Mouse (Mus musculus): ENCODE measurements around the gene Csrnp3. TPM values are rescaled to one million over a fixed set of nuclear protein-coding genes. Genes with fewer than 3 reads are reported as not detected.

Csrnp3 gene
- polyA plus RNA-seq, 1 experiment from 2014 or later, result 1.2 TPM

DNA sequence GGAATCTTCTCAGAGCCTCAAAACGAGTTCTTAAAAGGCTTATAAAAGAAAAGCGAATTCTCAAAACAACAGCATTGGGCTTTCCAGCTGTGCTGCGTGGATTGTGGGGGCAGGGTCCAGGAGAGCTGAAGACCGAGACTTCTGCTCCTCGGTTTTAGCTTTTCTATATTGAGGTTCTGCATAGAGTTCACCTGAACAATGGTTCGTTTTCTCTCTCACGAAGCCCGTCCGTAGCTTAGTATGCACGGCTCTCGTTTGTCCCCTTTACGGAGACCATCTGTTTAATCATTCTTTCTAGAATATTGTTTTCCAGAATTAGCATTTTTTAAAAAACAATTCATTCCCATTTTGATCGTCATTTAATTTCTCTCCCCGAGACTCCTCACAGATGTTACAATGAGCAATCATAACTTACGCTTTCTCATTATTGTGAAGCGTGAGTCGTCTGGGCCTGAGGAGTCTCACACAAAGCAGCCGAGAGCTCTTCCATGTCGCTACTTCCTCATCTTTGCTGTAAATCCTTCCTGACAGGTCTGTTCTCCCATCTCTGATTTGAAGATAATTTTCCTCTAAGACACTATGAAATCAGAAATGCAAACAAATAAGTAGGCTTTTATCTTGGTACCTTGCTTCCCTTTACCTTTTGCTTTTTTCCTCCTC is 163.6 kb downstream of the Csrnp3 start:
- H3K4me3 ChIP-seq (ENCODE audit: low read length), result no peak overlapping the region
- H3K27ac ChIP-seq (ENCODE audit: low read length), result no peak overlapping the region
- no peaks in the 10 kb centered on the region for H3K9me3 ChIP-seq (replicated peaks; ENCODE audit: control insufficient read depth, low read length)
- H3K36me3 ChIP-seq (ENCODE audit: control insufficient read depth, insufficient read depth), result no peaks in the 10 kb centered on the region
- no peaks in the 10 kb centered on the region; the same call in 1 of the 2 replicates for H3K27me3 ChIP-seq (ENCODE audit: control insufficient read depth, insufficient read depth, low read length)
- no peak for ATAC-seq (replicated peaks; ENCODE audit: extremely low read depth, insufficient read depth, low FRiP score)
- H3K4me2 ChIP-seq (ENCODE audit: low read depth, low read length), result no peak overlapping the region
- H3K4me1 ChIP-seq (ENCODE audit: control insufficient read depth, insufficient read depth, low read length), result no peaks in the 10 kb centered on the region
- no peak overlapping the region for H3K9ac ChIP-seq (ENCODE audit: low read length)
- WGBS, result 85% methylated on average over 19 of the region's 19 CpGs

DNA sequence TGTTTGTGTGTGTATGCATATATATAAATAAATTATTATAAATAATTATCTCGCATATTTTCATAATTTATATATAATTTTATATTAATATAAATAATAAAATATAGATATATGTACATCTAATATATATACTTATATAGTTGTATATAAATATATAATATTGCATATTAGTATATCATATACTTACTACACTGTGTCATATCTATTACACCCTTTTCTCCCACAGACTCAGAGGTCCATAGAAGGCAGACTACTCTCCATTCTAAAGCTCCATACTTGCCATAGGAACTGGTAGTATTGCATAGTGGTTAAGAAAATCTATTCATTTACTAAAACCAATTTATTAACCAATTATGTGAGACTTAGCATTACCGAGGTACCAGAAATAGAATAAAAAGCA is 164.1 kb downstream of the Csrnp3 start:
- ATAC-seq (replicated peaks; ENCODE audit: extremely low read depth, insufficient read depth, low FRiP score), result no peak
- Histone ChIP-seq H3K36me3 (ENCODE audit: control insufficient read depth, insufficient read depth) (no peaks in the 10 kb centered on the region), H3K27me3 (ENCODE audit: control insufficient read depth, insufficient read depth, low read length) (no peaks in the 10 kb centered on the region; the same call in 1 of the 2 replicates), H3K9ac (ENCODE audit: low read length) (no peak overlapping the region), H3K4me3 (ENCODE audit: low read length) (no peak overlapping the region), H3K27ac (ENCODE audit: low read length) (no peak overlapping the region), H3K9me3 (replicated peaks; ENCODE audit: control insufficient read depth, low read length) (no peaks in the 10 kb centered on the region), H3K4me1 (ENCODE audit: control insufficient read depth, insufficient read depth, low read length) (no peaks in the 10 kb centered on the region), H3K4me2 (ENCODE audit: low read depth, low read length) (no peak overlapping the region)
- WGBS, result 73% methylated on average over 2 of the region's 2 CpGs

DNA sequence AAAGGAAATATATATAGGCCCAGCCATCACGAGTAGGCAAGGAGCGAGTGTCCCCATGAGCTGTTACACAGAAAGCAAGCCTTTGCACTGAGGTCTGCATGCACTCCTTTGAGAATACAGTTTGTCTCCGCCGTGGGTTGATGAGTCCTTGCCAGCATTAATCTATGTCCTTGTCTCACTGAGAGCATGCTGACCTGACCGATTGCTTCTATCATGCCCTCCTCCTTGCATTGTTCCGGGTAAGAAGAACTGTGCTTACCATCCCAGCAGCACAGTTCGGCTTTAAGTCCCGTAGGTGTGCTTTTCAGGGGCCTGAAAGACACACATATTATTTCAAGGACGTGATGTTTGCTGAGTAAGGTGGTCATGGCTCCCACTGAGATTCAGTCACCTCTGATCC is 173.1 kb downstream of the Csrnp3 start:
- no peak overlapping the region for H3K27ac ChIP-seq (ENCODE audit: low read length)
- no peak overlapping the region for H3K4me3 ChIP-seq (ENCODE audit: low read length)
- no peak overlapping the region for H3K4me2 ChIP-seq (ENCODE audit: low read depth, low read length)
- no peaks in the 10 kb centered on the region for H3K27me3 ChIP-seq (ENCODE audit: control insufficient read depth, insufficient read depth, low read length)
- no peaks in the 10 kb centered on the region for H3K9me3 ChIP-seq (replicated peaks; ENCODE audit: control insufficient read depth, low read length)
- WGBS, result 78% methylated on average over 9 of the region's 9 CpGs
- H3K9ac ChIP-seq (ENCODE audit: low read length), result no peak overlapping the region
- ATAC-seq (replicated peaks; ENCODE audit: extremely low read depth, insufficient read depth, low FRiP score), result no peak
- H3K4me1 ChIP-seq (ENCODE audit: control insufficient read depth, insufficient read depth, low read length), result no peaks in the 10 kb centered on the region
- H3K36me3 ChIP-seq (ENCODE audit: control insufficient read depth, insufficient read depth), result no peaks in the 10 kb centered on the region

DNA sequence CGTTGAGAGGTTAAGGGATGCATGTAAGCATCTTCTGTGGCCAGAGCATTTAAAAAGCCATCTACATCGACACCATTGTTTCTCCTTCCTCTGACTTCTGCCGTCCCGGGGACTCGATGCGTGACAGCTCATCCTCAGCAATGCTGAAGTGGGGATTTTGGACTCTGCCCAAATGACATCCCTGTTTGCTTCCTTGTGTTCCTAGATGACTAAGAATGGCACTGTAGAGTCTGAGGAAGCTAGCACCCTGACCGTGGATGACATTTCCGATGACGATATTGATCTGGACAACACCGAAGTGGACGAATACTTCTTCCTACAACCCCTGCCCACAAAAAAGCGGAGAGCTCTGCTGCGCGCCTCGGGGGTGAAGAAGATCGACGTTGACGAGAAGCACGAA is 173.7 kb downstream of the Csrnp3 start:
- no peaks in the 10 kb centered on the region for H3K4me1 ChIP-seq (ENCODE audit: control insufficient read depth, insufficient read depth, low read length)
- no peak overlapping the region for H3K27ac ChIP-seq (ENCODE audit: low read length)
- H3K4me3 ChIP-seq (ENCODE audit: low read length), result no peak overlapping the region
- H3K9ac ChIP-seq (ENCODE audit: low read length), result no peak overlapping the region
- no peaks in the 10 kb centered on the region for H3K9me3 ChIP-seq (replicated peaks; ENCODE audit: control insufficient read depth, low read length)
- H3K36me3 ChIP-seq (ENCODE audit: control insufficient read depth, insufficient read depth), result no peaks in the 10 kb centered on the region
- no peaks in the 10 kb centered on the region for H3K27me3 ChIP-seq (ENCODE audit: control insufficient read depth, insufficient read depth, low read length)
- no peak overlapping the region for H3K4me2 ChIP-seq (ENCODE audit: low read depth, low read length)
- 87% methylated on average over 19 of the region's 19 CpGs for WGBS
- ATAC-seq (replicated peaks; ENCODE audit: extremely low read depth, insufficient read depth, low FRiP score), result no peak

DNA sequence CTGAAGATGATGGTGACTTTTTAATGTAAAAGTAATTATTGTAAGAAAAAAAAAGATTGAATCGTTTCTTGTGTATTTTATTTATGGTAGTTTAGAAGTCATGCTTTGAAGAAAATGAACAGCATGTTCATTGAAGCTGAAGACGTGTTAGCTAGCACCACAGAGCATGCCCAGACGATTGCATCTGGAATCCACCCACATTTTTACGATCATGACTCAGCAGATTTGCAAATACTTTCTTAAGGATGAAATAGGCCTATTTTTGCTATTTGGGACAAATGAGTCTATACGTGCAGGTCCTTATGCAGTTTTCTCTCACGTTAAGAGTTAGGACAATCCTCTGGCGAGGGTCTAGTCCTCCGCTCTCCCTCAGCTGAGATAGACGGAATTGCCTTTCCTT is 177.9 kb downstream of the Csrnp3 start:
- ATAC-seq (replicated peaks; ENCODE audit: extremely low read depth, insufficient read depth, low FRiP score), result no peak

DNA sequence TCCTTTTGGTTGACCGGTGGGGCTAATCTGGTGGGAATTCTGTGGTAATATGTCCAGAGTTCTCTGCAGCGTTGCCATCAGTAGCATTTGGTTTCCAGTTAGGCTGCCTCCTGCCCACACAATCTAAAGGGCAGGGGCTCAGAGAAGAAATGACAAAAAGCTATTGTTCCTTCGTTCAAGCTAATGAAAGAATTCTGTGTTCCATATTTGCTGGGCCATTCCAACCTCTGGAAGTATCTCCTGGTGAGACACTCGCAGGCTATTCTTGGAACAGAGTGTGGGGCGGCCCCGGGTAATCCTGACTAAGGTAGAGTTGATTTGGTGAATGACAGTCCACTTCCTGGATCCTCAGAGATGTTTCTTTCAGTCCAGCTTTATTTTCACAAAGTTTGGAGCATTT is 179.3 kb downstream of the Csrnp3 start:
- Histone ChIP-seq H3K9me3 (replicated peaks; ENCODE audit: control insufficient read depth, low read length) (no peaks in the 10 kb centered on the region), H3K4me3 (ENCODE audit: low read length) (no peak overlapping the region), H3K4me2 (ENCODE audit: low read depth, low read length) (no peak overlapping the region), H3K4me1 (ENCODE audit: control insufficient read depth, insufficient read depth, low read length) (no peaks in the 10 kb centered on the region), H3K36me3 (ENCODE audit: control insufficient read depth, insufficient read depth) (no peaks in the 10 kb centered on the region), H3K9ac (ENCODE audit: low read length) (no peak overlapping the region), H3K27me3 (ENCODE audit: control insufficient read depth, insufficient read depth, low read length) (no peaks in the 10 kb centered on the region), H3K27ac (ENCODE audit: low read length) (no peak overlapping the region)
- no peak for ATAC-seq (replicated peaks; ENCODE audit: extremely low read depth, insufficient read depth, low FRiP score)
- WGBS, result 59% methylated on average over 6 of the region's 6 CpGs

More for the DNA sequence above, 177.9 kb downstream of the Csrnp3 start:
- H3K4me1 ChIP-seq (ENCODE audit: control insufficient read depth, insufficient read depth, low read length), result no peaks in the 10 kb centered on the region
- H3K4me3 ChIP-seq (ENCODE audit: low read length), result no peak overlapping the region
- no peaks in the 10 kb centered on the region for H3K27me3 ChIP-seq (ENCODE audit: control insufficient read depth, insufficient read depth, low read length)
- no peaks in the 10 kb centered on the region for H3K9me3 ChIP-seq (replicated peaks; ENCODE audit: control insufficient read depth, low read length)
- no peaks in the 10 kb centered on the region for H3K36me3 ChIP-seq (ENCODE audit: control insufficient read depth, insufficient read depth)
- H3K4me2 ChIP-seq (ENCODE audit: low read depth, low read length), result no peak overlapping the region
- H3K27ac ChIP-seq (ENCODE audit: low read length), result no peak overlapping the region
- 87% methylated on average over 9 of the region's 9 CpGs for WGBS
- H3K9ac ChIP-seq (ENCODE audit: low read length), result no peak overlapping the region

DNA sequence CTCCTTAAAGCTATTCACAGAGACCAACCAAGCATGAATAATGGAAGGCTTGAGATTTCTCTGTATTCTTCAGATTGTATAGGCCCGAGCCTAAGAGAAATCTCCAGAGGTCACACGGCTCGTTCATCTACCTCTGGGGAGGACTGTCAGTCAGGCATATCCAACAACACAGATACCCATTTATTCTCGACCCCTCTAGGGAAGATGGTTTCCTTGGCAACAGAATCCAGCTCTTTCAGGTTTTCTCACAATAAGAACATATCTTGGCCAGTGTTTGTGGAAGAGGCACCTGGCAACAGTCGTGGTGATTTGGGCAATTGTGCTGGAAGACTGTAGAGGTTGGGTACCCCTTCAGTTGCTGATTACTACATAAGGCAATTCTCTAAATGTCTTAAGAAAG is 183.2 kb downstream of the Csrnp3 start:
- H3K27me3 ChIP-seq (ENCODE audit: control insufficient read depth, insufficient read depth, low read length), result no peaks in the 10 kb centered on the region
- no peak overlapping the region for H3K4me3 ChIP-seq (ENCODE audit: low read length)
- 63% methylated on average over 5 of the region's 5 CpGs for WGBS
- H3K27ac ChIP-seq (ENCODE audit: low read length), result no peak overlapping the region
- H3K4me2 ChIP-seq (ENCODE audit: low read depth, low read length), result no peak overlapping the region
- no peaks in the 10 kb centered on the region for H3K36me3 ChIP-seq (ENCODE audit: control insufficient read depth, insufficient read depth)
- ATAC-seq (replicated peaks; ENCODE audit: extremely low read depth, insufficient read depth, low FRiP score), result no peak
- H3K9ac ChIP-seq (ENCODE audit: low read length), result no peak overlapping the region
- no peaks in the 10 kb centered on the region for H3K9me3 ChIP-seq (replicated peaks; ENCODE audit: control insufficient read depth, low read length)
- H3K4me1 ChIP-seq (ENCODE audit: control insufficient read depth, insufficient read depth, low read length), result no peaks in the 10 kb centered on the region

DNA sequence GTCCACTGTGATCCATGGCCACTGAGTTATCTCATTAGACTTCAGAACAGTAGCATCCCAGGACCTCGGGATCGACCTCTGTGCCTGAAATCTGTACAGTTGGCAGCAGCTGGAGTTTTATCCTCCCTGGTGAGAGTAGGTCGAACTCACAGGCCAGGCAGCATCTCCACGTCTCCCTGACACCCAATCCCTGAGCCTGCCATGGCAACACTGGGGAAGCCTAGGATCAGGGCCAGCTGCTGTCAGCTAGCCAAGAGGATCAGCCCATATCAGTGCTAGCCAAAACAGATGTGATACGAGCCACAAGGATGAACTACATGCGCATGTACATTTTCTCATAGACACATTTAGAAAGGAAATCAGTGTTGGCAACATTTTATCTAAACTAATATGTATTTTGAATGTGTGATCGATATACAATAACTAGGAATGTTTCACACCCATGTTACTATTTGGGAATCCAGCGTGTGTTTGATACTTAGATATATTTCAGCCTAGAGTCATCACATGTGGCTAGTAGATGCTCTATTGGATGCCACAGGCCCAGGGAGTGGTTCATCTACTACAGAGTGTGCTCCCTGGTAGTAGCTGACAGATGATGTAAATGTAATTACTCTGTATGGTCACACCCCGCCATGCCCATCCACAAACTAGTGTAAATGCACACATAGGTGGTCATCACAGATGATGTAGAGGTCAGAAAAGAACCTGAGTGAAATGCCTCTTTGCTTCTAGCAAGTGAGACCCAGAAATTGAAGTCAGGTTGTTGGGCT is 189.5 kb downstream of the Csrnp3 start:
- Histone ChIP-seq H3K9ac (ENCODE audit: low read length) (no peak overlapping the region), H3K9me3 (replicated peaks; ENCODE audit: control insufficient read depth, low read length) (no peaks in the 10 kb centered on the region), H3K36me3 (ENCODE audit: control insufficient read depth, insufficient read depth) (no peaks in the 10 kb centered on the region), H3K4me2 (ENCODE audit: low read depth, low read length) (no peak overlapping the region), H3K4me1 (ENCODE audit: control insufficient read depth, insufficient read depth, low read length) (no peaks in the 10 kb centered on the region), H3K27ac (ENCODE audit: low read length) (no peak overlapping the region), H3K27me3 (ENCODE audit: control insufficient read depth, insufficient read depth, low read length) (no peaks in the 10 kb centered on the region), H3K4me3 (ENCODE audit: low read length) (no peak overlapping the region)
- ATAC-seq (replicated peaks; ENCODE audit: extremely low read depth, insufficient read depth, low FRiP score), result no peak
- 62% methylated on average over 9 of the region's 9 CpGs for WGBS

DNA sequence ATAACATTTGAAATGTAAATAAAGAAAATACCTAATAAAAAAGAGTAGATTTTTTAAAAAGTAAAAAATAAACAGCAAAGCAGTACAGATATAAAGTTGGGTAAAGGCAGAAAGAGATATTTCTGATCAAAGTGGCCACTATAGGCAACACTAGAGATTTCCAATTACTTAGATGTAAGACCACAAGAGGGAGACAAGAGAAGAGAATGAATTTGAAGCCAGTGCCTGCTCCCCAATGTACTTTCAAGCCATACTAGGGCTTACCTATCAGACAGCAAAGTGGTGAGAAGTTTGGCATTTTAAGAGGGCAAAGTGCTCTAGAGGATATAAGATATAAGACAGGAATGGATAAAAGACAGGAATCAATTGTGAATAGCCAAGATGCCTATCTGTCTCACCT is 195.0 kb downstream of the Csrnp3 start:
- Histone ChIP-seq H3K27me3 (ENCODE audit: control insufficient read depth, insufficient read depth, low read length) (no peaks in the 10 kb centered on the region), H3K4me1 (ENCODE audit: control insufficient read depth, insufficient read depth, low read length) (no peaks in the 10 kb centered on the region), H3K9me3 (replicated peaks; ENCODE audit: control insufficient read depth, low read length) (no peaks in the 10 kb centered on the region), H3K9ac (ENCODE audit: low read length) (no peak overlapping the region), H3K36me3 (ENCODE audit: control insufficient read depth, insufficient read depth) (no peaks in the 10 kb centered on the region), H3K4me2 (ENCODE audit: low read depth, low read length) (no peak overlapping the region), H3K4me3 (ENCODE audit: low read length) (no peak overlapping the region), H3K27ac (ENCODE audit: low read length) (no peak overlapping the region)
- ATAC-seq (replicated peaks; ENCODE audit: extremely low read depth, insufficient read depth, low FRiP score), result no peak

Data from heart, embryonic 16.5 days (tissue).